Mouse (Mus musculus) kidney, postnatal 0 days (tissue): ENCODE data around the gene Sept9. TPM values are rescaled to one million over a fixed set of nuclear protein-coding genes. Genes with fewer than 3 reads are reported as not detected.

Experiments used
- ATAC-seq: fragments of 200-750 bp; cut with Nextera tagmentation; replicated peaks from 2 replicates; pipeline ENCODE4 v1.8.0; 2017; ENCODE audit warnings: low read depth, moderate number of reproducible peaks, moderate TSS enrichment, moderate library complexity; ENCODE audit not compliant: low FRiP score
- DNase-seq: peaks from one replicate; pipeline ENCODE4 v3.0.0-alpha.2; 2016; ENCODE audit warnings: low spot score
- H3K27ac ChIP-seq: fragments of 300-500 bp; sonication (generic); 2 replicates; pipeline ENCODE4 v1.5.1; 2014; ENCODE audit warnings: mild to moderate bottlenecking
- H3K27me3 ChIP-seq: fragments of 300-500 bp; sonication (generic); 2 replicates; pipeline ENCODE4 v1.6.1; 2014; ENCODE audit warnings: low read length, mixed read lengths; ENCODE audit not compliant: insufficient read depth
- H3K36me3 ChIP-seq: fragments of 300-500 bp; sonication (generic); 2 replicates; pipeline ENCODE4 v1.6.1; 2014; ENCODE audit warnings: low read length, mixed read lengths; ENCODE audit not compliant: insufficient read depth
- H3K4me1 ChIP-seq: fragments of 300-500 bp; sonication (generic); replicated peaks from 2 replicates; pipeline ENCODE4 v1.6.1; 2014; ENCODE audit warnings: antibody characterized with exemption, low read length, mixed read lengths; ENCODE audit not compliant: insufficient read depth
- H3K4me2 ChIP-seq: fragments of 300-500 bp; sonication (generic); 2 replicates; pipeline ENCODE4 v1.6.1; 2014; ENCODE audit warnings: mild to moderate bottlenecking, low read length, moderate library complexity, mixed read lengths
- H3K4me3 ChIP-seq: fragments of 300-500 bp; sonication (generic); replicated peaks from 2 replicates; pipeline ENCODE4 v1.5.1; 2014; ENCODE audit warnings: low read depth, low read length
- H3K9ac ChIP-seq: fragments of 300-500 bp; sonication (generic); 2 replicates; pipeline ENCODE4 v1.6.1; 2014; ENCODE audit warnings: low read depth, low read length
- H3K9me3 ChIP-seq: fragments of 300-500 bp; sonication (generic); replicated peaks from 2 replicates; pipeline ENCODE4 v1.6.1; 2016; ENCODE audit warnings: low read length, inconsistent platforms, mixed read lengths
- CTCF ChIP-seq: IDR thresholded peaks from 2 replicates; pipeline ENCODE4 v1.5.1; 2016; ENCODE audit warnings: antibody characterized with exemption, low read depth, mild to moderate bottlenecking, moderate library complexity
- WGBS: fragments of 180-500 bp; shearing (Covaris S2); extraction: QIAGEN DNeasy Blood & Tissue Kit; methylation state at CpG from one replicate; pipeline ENCODE4 v1.1.7; 2014; 5-methylcytosine and 5-hydroxymethylcytosine counted together
- polyA plus RNA-seq: library from polyadenylated mRNA; unstranded; fragments of >200 nt; fragmentation: Nextera tagmentation; extraction: Ambion mirVana; gene quantifications from 2 replicates; pipeline ENCODE4 v1.2.1, GENCODE M21; 2015

The Sept9 gene
- polyA plus RNA-seq, 1 experiment from 2014 or later = 71.2 TPM

DNA sequence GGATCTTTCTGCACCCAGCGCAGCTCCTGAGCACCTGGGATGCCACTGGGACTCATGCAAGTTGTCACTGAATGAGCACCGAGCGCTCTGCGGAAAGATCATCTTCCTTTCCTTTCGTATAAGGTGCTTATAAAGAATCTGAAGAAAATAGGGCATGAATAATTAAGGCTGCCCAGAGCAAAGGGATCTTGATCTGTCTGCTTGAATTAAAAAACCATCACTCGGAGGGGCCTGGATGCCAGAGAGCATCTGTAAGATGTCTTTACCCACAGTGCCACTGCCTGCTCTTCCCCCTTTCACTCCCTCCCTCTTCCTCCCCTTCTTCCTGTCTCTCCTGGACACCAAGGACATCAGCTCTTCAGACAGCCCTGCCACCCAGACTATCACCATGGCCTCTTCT is 168.5 kb downstream of the Sept9 start:
- 91% methylated on average over 6 of the region's 6 CpGs for WGBS
- Histone ChIP-seq H3K27ac (no peak overlapping the region), H3K4me3 (no peak overlapping the region), H3K36me3 (no peaks in the 10 kb centered on the region), H3K27me3 (no peaks in the 10 kb centered on the region), H3K4me2 (no peak overlapping the region), H3K4me1 (no peaks in the 10 kb centered on the region), H3K9ac (no peak overlapping the region), H3K9me3 (no peaks in the 10 kb centered on the region)
- no peak for DNase-seq
- TF ChIP-seq CTCF = no peak
- ATAC-seq = no peak

DNA sequence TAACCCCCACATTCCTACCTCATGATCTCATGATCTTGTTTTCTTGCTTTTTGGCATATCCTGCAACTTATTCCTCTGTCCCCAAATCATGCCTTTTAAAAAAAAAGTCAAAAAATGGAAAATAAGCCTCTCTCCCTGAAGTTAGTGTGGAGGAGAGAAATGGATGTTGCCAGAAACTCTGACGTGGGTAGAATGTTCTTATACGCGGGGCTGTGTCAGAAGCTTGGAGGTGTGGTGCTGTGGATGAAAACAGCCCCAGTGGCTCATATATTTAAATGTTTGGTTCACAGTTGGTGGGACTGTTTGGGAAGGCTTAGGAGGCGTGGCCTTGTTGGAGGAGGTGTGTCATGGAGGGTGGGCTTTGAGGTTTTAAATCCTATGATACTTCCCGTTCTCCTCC is 169.9 kb downstream of the Sept9 start:
- no peak overlapping the region for H3K27ac ChIP-seq
- no peaks in the 10 kb centered on the region for H3K9me3 ChIP-seq
- no peaks in the 10 kb centered on the region for H3K27me3 ChIP-seq
- H3K36me3 ChIP-seq = no peaks in the 10 kb centered on the region
- H3K4me3 ChIP-seq = no peak overlapping the region
- no peak for DNase-seq
- H3K4me2 ChIP-seq = no peak overlapping the region
- no peak overlapping the region for H3K9ac ChIP-seq
- TF ChIP-seq CTCF = no peak
- ATAC-seq = no peak
- 77% methylated on average over 5 of the region's 5 CpGs for WGBS
- H3K4me1 ChIP-seq = no peaks in the 10 kb centered on the region

DNA sequence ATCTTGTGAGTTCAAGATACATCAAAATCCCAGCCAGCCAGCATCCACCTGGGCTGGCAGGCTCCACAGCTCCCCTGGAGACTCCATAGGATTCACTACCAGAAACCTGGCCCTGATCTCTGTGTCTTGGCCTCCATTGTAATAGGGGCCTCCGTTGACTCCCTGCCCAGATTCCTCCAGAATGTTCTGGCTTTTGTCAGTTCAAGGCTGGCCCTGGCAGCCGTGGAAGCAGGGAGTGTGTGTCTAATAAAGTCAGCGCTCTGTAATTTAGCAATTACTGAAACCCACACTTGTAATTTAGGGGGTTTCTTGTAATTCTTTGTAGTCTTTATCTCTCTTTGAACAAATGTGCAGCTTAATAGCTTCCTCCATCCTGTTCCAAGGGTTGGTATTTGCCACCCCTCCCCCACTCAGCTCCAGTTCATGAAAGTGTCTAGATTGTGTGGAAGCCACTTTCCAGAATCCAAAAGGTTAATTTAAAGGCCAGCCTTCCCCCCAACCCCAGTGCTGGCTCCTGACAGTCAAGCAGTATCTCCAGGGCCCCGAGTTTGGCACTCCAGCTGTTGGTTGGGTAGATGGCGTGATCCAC is 170.9 kb downstream of the Sept9 start:
- H3K9me3 ChIP-seq = no peaks in the 10 kb centered on the region
- H3K4me3 ChIP-seq = no peak overlapping the region
- TF ChIP-seq CTCF = no peak
- no peaks in the 10 kb centered on the region for H3K27me3 ChIP-seq
- no peak for ATAC-seq
- DNase-seq = no peak
- WGBS = 43% methylated on average over 5 of the region's 5 CpGs
- no peak overlapping the region for H3K27ac ChIP-seq
- H3K4me2 ChIP-seq = no peak overlapping the region
- H3K36me3 ChIP-seq = no peaks in the 10 kb centered on the region
- H3K9ac ChIP-seq = no peak overlapping the region
- H3K4me1 ChIP-seq = no peaks in the 10 kb centered on the region

DNA sequence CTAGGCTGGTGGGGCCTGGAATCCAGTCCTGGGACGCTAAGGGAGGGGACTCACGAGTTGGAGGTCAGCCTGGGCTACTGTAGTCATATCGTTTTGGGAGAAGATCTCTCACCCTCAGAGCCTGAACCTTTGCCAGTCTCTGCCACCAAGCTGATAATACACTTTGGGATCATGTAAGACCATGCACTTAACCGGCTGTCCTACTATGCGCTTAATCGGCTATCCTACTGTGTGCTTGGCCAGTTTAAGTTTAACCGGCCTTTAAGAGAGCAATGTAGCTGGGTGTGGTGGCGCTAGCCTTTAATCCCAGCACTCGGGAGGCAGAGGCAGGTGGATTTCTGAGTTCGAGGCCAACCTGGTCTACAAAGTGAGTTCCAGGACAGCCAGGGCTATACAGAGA is 173.1 kb downstream of the Sept9 start:
- H3K27ac ChIP-seq = no peak overlapping the region
- no peaks in the 10 kb centered on the region for H3K27me3 ChIP-seq
- TF ChIP-seq CTCF = no peak
- H3K4me1 ChIP-seq = no peaks in the 10 kb centered on the region
- H3K4me3 ChIP-seq = no peak overlapping the region
- H3K9ac ChIP-seq = no peak overlapping the region
- ATAC-seq (no peak), DNase-seq (no peak)
- H3K4me2 ChIP-seq = no peak overlapping the region
- 93% methylated on average over 10 of the region's 10 CpGs for WGBS
- H3K36me3 ChIP-seq = no peaks in the 10 kb centered on the region
- H3K9me3 ChIP-seq = no peaks in the 10 kb centered on the region

DNA sequence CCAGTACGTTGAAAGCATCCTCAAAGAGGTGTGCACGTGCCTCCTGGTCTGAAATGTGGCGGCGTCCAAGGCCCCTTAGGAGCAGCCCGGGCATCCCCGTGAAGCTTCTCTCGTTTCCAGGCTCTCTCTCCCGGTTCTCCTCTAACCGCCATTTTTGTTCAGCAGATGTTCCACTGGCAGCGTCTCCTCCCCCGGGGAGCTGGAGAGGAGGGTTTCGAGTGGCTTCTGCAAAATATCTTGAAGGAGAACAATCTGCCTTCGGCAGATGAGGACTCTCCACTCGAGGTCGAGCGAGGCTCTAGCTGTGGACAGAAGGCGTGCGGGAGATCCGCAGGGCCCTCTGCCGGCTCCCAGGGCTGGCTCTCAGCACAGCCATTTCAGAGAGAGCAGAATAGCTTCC is 173.7 kb downstream of the Sept9 start:
- DNase-seq (no peak), ATAC-seq (no peak)
- H3K27ac ChIP-seq = no peak overlapping the region
- H3K36me3 ChIP-seq = no peaks in the 10 kb centered on the region
- no peaks in the 10 kb centered on the region for H3K9me3 ChIP-seq
- H3K27me3 ChIP-seq = no peaks in the 10 kb centered on the region
- H3K9ac ChIP-seq = no peak overlapping the region
- WGBS = 68% methylated on average over 20 of the region's 20 CpGs
- H3K4me3 ChIP-seq = no peak overlapping the region
- TF ChIP-seq CTCF = no peak
- H3K4me1 ChIP-seq = no peaks in the 10 kb centered on the region
- H3K4me2 ChIP-seq = no peak overlapping the region

DNA sequence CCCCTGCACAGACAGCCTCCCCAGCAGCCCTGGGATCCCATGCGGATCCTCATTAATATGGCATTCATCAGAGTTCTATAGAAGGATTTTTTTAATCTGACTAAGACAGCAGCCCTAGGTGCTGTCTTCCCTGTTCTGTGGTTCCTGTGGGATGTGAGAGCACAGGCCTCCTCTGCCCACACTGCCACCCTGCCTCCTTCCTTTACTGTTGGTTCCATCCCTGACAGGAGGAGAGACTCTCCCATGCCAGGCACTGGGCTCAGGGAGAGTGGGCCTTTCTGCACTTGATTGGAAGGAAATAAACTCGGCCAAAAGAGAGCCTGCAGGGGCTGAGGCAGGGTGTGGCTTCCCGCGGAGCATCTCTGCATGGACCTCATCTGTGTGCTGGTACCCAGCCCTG is 174.4 kb downstream of the Sept9 start:
- H3K9me3 ChIP-seq = no peaks in the 10 kb centered on the region

DNA sequence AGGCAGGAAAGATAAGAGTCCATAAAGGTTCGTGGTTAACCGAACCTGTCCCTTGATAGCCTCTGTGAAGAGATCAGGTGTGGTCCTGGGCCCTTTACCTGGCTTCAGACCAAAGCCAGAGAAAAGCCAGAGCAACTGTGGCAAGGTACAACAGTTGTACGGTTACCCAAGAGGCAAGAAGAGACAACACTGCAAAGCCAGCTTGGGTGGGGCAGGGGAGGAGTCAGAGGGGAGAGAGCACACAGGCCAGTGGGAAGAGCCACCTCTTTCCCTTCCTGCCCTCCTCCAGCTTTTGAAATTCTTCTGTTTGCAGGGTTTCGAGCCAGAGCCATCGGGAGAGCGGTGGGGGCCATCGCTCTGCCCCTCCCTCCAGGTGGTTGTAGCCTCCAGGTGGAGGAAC is 174.8 kb downstream of the Sept9 start:
- no peaks in the 10 kb centered on the region for H3K27me3 ChIP-seq

More for the DNA sequence above, 174.4 kb downstream of the Sept9 start:
- Histone ChIP-seq H3K9ac (no peak overlapping the region), H3K4me2 (no peak overlapping the region), H3K36me3 (no peaks in the 10 kb centered on the region), H3K4me3 (no peak overlapping the region), H3K27ac (no peak overlapping the region), H3K27me3 (no peaks in the 10 kb centered on the region), H3K4me1 (no peaks in the 10 kb centered on the region)
- 41% methylated on average over 4 of the region's 4 CpGs for WGBS
- no peak for ATAC-seq
- TF ChIP-seq CTCF = no peak
- no peak for DNase-seq

More for the DNA sequence above, 174.8 kb downstream of the Sept9 start:
- no peak overlapping the region for H3K4me3 ChIP-seq
- no peaks in the 10 kb centered on the region for H3K4me1 ChIP-seq
- H3K27ac ChIP-seq = no peak overlapping the region
- H3K4me2 ChIP-seq = no peak overlapping the region
- no peak for TF ChIP-seq CTCF
- no peaks in the 10 kb centered on the region for H3K9me3 ChIP-seq
- no peak for DNase-seq
- H3K9ac ChIP-seq = no peak overlapping the region
- no peaks in the 10 kb centered on the region for H3K36me3 ChIP-seq
- WGBS = 57% methylated on average over 7 of the region's 7 CpGs
- no peak for ATAC-seq
